Mouse (Mus musculus): ENCODE measurements around the gene Armh4.
A peak's percentile ranks its signal among the peaks of the same experiment; 100 is the strongest.
"Not testable (repeated sequence)": the region's sequence is repeated elsewhere in the genome, so short reads cannot be mapped to it uniquely, and the experiment has no call there.

Armh4 gene

DNA sequence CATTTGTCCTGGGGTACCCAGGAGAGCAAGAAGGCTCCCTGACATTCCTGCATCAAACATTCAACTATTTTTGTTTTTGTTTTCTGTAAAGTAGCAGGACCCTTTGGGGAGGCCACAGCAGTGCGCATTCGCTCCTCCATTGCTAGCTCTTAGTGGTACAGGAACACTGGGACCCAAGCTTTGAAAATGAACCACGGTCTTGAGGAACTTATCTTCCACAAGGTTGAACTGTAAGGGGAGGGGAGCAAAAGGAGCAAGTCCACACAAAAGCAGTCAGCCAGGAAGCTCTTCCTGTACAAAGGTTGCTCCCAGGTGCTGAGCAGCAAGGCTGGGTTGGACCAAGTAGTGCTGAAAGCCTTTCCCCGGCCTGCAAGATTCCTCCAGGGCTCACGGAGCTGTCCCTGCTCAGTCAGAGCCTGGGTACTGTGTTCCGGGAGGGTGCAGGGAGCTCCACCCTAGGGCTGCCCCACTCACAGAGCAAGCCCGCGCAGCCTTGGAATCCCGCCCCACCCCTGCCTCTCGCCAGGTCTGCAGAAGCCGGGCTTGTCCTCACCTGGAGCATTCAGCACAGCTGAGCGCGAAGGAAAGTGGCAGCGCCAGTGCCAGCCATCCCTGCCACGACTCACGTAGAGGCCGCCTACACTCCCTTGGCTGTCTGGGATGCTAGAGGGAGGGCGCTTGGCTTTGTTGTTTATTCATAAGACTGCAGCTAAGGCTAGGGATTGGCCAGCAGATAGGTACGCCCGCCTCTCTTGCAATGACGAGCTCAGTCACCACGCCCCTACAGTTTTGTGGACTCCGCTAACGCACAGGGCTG is at the start of gene Armh4:
TSS of gene Armh4 (minus strand) at position 669 of the 817 bp plus-strand sequence.
- peak; percentile 55 to 65 for DNase-seq (ENCODE audit: low spot score in 2 of 2)

DNA sequence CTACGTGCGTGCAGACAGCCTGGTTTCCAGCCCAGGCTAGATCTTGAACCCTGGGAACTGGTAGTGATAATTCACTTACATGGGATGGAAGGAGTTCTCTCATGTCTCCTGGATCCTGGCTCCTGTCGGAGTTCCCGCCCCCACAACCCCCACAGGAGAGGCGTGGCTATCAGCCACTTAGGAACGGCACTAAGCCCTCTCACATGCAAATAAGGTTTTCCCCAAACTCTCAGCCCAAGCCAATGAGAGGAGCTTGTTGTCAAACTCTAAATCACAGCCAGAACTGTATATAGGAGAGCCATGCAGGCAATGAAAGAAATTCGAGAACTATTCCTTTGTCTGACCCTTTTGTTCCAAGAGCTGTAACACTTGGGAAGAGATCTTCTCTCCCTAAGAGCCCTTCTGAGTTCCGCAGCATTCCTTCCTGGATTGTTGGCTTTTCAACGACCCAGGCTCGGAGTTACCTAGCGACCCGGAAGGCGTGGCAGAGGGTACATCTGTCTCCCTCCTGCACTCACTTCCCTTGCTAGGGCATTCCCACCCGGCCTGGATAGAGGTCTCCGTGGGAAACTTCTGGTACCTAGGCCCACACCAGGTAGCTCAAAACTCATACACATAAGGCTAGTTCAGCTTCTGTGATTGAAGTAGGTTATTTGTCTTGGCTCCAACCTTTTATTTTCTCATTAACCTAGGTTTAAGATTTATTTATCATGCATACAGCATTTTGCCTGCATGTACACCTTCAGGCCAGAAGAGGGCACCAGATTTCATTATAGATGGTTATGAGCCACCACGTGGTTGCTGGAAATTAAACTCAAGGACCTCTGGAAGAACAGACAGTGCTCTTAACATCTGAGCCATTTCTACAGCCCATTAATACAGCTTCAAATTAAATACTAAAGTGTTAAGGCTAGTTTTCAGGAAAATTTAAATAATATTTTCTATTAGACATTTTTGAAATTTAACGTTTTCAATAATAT is 46.3 kb upstream of the Armh4 start:
- DNase-seq (ENCODE audit: low spot score in 2 of 2), result no peak

DNA sequence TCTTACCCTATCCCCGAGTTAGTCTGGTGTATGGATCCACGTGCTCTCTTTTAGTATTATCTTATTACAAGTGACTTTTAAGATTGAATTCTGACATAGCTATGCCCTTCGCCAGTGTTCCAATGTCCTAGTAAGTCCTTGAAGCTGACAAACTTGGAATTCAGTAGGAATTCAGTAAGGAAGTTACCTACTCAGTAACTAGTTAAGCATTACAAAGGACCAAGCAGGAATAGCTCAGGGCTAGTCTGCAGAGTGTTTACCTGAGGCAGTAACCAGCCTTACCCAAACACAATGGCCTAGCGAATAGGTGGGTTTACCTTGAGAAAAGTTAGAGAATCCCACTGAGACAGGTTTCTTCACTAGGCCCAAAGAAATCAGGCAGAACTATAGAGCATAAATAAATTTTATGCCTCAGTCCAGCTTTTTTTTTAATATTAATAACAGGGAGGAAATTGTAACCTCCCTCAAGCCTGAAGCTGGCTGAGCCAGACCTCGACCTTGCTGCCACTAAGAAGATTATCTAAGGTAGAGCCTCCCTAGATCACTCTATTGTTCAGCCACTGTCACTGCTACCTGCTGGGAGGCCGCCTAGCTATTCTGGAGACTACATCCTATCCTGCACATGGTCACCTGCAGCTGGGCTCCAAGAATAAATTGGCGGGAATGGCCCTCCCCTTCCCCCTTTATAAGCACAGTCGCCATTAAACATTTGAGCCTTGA is 36.7 kb upstream of the Armh4 start:
- DNase-seq (ENCODE audit: low spot score in 2 of 2), result not testable (repeated sequence)

DNA sequence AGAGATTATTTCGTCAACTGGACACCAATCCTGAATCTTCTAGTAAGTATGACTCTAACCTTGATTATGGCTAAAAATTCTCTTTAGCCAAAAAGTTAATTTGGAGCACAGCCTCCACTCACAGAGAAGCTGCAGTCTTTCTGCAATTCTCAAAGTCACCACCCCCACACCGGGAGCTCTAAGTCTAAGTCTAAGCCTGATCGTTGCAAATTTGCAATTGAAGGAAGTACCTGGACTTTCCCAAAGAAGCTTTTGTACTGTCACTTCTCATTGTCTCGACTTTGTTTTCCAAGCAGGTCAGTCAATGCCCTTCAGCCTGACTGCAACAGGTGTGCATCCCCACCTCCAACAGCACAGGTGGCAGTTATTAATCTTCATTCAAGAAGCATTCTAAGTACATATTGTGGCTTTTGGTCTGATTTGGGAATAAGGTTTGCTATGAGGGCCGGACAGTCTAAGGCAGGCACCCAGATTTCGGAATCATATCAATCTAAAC is 35.6 kb upstream of the Armh4 start:
- not testable (repeated sequence) for DNase-seq (ENCODE audit: low spot score in 2 of 2)

DNA sequence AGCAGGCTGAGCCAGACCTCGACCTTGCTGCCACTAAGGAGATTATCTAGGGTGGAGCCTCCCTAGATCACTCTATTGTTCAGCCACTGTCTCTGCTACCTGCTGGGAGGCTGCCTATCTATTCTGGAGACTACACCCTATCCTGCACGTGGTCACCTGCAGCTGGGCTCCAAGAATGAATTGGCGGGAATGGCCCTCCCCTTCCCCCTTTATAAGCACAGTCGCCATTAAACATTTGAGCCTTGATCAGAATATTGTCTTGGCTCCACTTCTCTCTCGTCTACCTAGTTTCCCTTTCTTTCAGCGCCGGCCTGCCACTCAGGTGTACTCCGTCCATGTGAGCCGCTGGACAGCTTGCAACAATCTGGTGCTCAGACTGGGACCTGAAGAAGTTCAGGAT is 29.8 kb upstream of the Armh4 start:
- not testable (repeated sequence) for DNase-seq (ENCODE audit: low spot score in 2 of 2)

DNA sequence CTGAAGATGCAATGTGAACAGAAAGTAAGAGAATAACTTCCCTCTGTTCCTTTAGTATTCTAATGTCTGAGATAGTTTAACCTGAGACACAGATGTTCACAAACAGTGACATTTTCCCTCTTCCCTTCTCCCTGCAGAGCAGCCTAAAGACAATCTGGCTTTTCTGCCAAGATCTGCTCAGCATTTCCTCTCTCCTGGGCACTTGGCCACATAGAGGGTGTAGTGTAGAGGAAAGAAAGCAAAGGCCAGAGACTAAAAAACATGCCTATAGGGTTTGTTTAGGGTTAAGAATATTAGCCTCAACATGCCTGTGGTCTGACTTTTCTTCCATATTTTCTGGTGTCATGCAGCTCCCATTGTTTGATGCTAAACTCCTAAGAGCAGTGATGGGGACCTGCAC is 21.9 kb upstream of the Armh4 start:
- DNase-seq (ENCODE audit: low spot score in 2 of 2), result not testable (repeated sequence)

DNA sequence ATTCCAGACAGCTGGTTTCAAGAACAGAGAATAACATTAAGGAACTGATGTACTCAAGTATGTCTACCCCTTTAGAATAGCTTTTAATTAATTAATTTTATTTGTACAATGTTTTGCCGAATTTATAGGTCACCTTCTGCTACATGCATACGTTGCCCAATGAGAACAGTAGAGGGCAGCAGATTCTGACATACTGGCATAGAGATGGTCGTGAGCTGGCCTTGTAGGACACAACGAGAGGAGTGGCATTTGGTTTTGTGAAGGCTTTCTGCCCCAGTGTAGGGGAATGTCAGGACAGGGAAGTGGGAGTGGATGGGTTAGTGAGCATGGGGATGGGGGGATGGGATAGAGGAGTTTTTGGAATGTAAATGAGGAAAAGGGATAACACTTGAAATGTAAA is 18.3 kb upstream of the Armh4 start:
- no peak for DNase-seq (ENCODE audit: low spot score in 2 of 2)

DNA sequence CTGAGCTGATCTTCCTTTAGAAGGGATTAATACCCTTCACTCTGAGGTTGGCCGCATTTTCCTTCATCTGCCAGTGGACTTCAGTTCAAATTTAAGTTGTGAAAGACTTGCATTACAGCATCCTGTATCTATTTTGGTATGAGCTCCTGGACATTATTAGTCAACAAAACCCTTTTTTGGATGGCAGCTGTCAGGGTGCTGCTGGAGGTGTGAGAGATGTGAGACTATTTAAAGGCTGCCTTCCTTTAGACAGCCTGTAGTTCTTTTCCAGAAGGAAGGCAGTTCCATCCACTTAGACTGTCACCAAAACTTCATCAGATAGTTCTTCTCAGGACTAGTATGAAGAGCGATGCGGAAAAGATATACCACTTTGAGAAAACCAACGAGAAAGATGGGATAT is 10.8 kb upstream of the Armh4 start:
- no peak for DNase-seq (ENCODE audit: low spot score in 2 of 2)

DNA sequence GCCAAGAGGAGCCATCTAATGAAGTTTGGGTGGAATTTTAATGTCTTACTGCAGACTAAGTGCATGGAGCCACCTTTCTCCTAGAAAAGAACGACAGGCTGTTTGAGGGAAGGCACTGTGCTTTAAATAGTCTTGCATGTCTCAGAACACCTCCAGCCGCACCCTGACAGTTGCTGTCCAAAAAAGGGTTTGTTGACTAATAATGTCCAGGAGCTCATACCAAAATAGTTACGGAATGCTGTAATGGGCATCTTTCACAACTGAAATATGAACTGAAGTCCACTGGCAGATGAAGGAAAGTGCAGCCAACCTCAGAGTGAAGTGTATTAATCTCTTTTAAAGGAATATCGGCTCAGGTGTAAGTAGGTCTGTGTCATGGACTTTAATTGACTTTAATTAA is 7.4 kb upstream of the Armh4 start:
- no peak for DNase-seq (ENCODE audit: low spot score in 2 of 2)

DNA sequence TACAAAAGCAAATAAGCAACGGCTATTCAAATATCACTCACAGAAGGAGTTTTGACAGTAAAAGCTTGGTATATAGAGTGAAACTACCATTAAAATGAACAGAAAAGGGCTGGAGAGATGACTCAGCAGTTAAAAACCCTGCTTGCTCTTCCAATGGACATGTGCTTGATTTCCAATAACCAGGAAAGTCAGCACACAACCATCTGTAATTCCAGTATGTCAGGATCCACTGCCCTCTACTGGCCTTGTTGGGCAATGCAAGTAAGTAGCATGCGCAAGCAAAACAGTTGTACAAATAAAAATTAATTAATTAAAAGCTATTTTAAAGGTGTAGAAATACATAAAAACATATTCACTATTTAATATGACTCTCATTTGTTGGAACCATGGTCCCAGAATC is 2.6 kb upstream of the Armh4 start:
- peak in 1 of 2 experiments; percentile 65 for DNase-seq (ENCODE audit: low spot score in 2 of 2)

DNA sequence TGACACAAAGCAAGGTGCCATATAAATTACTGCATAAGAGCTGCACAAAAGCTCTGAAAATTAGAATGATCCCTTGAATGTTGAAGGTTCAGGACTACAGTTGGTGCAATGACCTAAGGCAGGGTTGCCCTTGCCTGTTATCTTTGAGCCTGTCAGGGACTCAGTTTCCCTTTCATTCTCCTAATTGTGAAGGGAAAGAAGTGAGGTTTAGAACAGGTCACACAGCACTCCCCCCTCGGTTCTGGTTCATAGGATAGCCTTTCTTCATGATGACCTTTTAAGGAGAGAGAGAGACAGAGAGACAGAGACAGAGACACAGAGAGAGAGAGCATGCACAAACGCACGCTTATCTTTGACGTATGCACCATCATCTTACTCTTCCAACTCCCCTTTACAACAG is 683 bp upstream of the Armh4 start:
- no peak for DNase-seq (ENCODE audit: low spot score in 2 of 2)

DNA sequence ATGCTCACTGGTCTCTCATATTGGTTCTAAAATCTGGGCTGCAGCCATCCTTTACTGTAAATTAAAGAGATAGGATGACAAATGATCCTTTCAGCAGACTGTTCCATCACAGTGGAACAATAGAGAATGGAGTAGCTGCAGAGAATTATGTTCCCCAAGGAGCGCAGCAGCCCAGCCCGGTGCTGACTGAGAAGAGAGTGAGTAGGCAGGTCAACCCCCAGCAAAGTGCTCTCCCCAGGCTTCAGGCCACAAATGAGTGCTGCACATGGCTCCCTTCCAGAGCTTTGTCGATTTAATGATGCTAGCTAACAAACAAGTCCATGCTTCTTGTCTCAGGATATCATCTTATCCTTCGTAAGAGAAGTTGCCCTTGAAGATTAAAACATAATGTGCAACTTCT is 2.8 kb downstream of the Armh4 start:
- DNase-seq (ENCODE audit: low spot score in 2 of 2), result no peak

DNA sequence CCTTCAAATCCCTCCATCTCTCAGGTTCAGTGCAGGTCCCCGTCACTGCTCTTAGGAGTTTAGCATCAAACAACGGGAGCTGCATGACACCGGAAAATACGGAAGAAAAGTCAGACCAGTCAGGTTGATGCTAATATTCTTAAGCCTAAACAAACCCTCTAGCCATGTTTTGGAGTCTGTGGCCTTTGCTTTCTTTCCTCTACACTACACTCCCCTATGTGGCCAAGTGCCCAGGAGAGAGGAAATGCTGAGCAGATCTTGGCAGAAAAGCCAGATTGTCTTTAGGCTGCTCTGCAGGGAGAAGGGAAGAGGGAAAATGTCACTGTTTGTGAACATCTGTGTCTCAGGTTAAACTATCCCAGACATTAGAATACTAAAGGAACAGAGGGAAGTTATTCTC is 5.6 kb downstream of the Armh4 start:
- not testable (repeated sequence) for DNase-seq (ENCODE audit: low spot score in 2 of 2)

DNA sequence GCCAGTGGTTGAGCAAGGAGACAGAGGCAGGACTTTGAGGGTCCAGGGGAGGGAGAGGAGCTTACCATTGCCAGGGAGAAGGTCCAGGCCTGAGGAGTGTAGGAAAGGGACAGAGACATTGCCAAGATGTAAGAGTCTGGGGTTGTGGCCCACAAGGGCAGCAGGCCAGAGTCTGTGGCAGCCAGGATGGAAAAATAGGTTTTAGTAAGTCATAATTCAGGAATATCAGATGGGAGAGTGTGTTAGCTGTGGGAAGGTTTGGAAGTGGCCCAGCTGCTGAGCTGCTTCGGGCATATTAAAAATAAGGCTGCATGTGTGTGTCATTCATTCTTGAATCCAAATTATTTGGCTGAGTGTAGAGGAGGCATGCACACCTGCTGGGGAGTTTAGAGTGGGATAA is 11.4 kb downstream of the Armh4 start:
- no peak for DNase-seq (ENCODE audit: low spot score in 2 of 2)

DNA sequence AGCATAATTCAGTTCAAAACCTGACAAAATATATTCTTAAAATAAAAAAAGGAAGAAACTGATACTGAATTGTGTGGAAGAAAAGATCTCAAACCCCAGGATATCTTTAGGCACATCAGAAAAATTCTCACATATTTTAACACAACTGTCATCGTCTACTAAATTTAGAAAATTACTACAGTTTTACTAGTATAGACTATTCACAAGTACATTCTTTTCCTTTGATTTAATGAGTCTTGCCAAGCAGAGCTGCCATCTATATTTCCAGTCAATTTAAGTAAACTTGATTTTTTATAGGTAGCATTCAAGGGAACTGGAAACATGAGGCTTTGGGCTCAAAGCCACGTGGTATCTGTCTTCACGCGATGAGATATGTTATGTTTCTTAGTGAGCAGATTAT is 16.6 kb downstream of the Armh4 start:
- no peak for DNase-seq (ENCODE audit: low spot score in 2 of 2)

DNA sequence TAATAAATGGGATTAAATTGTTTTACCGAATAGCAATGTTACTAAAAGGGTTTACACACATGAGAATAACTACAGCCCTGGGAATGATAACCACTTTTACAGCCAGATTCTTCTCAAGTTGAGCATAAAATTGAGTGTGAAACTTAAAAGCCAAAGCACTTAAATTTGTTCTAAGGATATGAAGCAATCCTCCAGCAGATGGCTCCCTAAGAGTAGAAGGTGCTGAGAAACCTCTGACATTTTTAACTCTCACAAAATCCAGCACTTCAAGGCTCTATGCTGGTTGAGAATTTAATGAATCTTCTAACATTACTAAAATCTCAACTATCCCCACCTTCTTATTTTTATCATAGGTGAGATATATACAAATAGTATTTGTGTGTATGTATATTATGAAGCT is 27.3 kb downstream of the Armh4 start:
- DNase-seq (ENCODE audit: low spot score in 2 of 2), result no peak

DNA sequence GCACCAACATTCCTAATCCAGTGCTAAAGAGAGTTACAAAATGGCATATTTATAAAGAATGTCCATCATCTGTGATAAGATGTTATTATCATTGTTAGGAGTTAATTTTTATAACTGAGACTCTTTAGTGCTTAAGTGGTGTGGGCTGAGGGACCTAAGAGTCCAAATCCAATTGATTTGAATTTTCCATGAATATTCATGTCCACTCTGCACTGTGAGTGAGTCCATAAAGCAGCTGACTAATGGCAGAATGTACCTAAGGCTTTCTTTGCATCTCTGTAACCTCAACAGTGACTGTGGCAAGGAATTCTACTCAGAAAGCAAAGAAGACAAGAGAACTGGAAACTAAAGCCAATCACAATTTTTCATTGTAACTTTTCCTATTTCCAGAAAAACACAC is 30.6 kb downstream of the Armh4 start:
- DNase-seq (ENCODE audit: low spot score in 2 of 2), result no peak

DNA sequence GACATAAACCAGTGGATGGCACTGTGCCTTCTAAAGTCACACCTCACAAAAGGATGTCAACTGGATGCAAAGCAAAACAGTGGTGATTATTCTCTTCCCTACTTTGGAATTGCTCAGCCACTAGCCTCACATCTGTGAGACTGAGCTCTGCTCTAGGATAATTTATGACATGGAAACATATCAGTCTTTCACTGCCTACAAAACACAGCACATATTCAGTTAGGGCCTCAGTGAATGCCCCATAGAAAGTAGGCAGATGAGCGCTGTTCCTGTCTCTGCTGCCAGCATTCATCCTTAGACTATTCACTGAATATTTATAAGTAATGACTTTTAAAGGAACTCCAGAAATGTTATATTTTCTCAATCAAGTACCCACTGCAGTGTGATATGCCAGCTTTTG is 37.3 kb downstream of the Armh4 start:
- DNase-seq (ENCODE audit: low spot score in 2 of 2), result no peak

DNA sequence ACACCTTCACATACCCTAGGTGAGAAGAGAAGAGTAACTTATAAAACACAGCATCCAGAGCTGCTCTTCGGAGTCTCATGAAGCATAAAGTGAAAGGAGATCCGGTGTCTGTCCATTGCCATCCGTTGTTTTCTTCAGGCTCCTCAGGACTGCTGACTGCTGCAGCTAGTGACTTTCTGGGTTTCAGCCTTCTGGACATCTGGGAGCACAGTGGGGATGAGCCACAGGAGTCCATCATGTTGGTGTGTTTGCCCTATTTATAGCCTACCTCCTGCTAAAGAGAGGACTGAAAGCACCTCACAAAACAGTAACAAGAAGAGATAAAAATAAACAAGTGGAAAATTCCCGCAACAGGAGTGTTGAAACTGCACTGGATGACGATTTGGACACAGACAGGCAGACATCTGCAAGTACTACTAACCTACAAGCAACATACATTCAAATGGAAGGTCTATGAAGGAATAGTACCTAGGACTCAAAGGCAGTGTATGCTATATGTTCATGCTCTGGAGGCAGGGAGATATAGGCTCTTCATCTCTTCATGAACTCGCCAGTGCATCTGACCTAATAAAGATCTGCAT is 39.1 kb downstream of the Armh4 start:
- no peak for DNase-seq (ENCODE audit: low spot score in 2 of 2)

DNA sequence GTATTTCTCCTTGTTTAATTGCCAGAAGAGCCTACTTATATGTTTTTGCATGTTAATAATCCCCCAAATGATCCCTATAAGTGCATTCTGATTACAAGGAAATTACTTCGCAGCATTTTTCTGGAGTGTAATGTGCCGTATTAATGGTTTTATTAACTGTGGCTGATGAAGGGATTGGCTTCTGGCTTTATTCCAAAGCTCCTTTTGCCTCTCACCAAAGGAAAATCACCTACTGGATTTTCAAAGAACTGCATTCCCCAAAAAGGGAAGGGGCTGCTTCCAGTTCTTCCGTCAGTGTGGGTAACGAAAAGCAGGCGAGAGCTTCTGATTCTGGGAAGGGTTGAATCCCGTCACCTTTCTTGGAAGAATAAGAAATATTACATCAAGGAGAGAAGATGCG is 43.9 kb downstream of the Armh4 start:
- DNase-seq (ENCODE audit: low spot score in 2 of 2), result no peak

DNA sequence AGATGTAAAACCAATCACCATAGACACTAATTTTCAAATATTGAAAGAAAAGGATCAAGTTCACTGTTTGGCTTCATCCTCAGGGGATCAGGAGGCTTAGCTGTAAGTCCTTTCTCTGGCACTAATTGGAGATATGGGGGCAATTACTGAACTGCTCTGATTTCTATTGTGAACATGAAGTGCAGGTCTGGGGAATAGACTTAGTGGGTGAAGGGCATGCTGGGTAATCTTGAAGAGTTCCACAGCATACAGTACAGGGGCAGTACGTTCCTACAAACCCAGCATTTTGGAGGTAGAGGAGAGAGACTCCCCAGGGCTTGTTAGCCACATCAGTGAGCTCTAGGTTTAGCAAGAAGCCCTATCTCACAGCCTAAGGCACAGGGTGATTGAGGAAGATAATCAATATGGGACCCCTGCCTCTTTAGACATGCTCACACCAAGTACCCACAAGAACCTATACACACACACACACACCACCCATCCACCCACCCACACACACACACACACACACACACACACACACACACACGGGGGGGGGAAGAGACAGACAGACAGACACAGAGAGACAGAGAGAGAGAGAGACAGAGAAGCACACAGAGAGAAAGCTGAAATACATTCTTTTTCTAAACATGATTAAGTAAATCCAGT is 44.6 kb downstream of the Armh4 start:
- no peak for DNase-seq (ENCODE audit: low spot score in 2 of 2)
